Mouse (Mus musculus) ES-CJ7 (cell line): ENCODE measurements around the gene Car9.

Experiments used
- DNase-seq: peaks from one replicate; pipeline ENCODE4 v3.0.0; 2011; ENCODE audit warnings: low read depth, low spot score

The Car9 gene

GRCm38 (mm10) chr4:43506536-43507185 lies at the start of gene Car9:
Car9 (plus strand) TSS chr4:43506966.
- no peak for DNase-seq

GRCm38 (mm10) chr4:43457124-43457523 lies 49.6 kb upstream of the Car9 start:
- no peak for DNase-seq

GRCm38 (mm10) chr4:43463102-43463501 lies 43.7 kb upstream of the Car9 start:
- DNase-seq: no peak

GRCm38 (mm10) chr4:43465935-43466334 lies 40.8 kb upstream of the Car9 start:
- DNase-seq: no peak

- DNase-seq: no peak
These were observed 39.9 kb upstream of the Car9 start for GRCm38 (mm10) chr4:43466872-43467271.

GRCm38 (mm10) chr4:43470301-43470700 lies 36.5 kb upstream of the Car9 start:
- no peak for DNase-seq

- DNase-seq: no peak
These were observed 33.1 kb upstream of the Car9 start for GRCm38 (mm10) chr4:43473636-43474035.

GRCm38 (mm10) chr4:43476604-43477003 lies 30.2 kb upstream of the Car9 start:
- DNase-seq: peak; percentile 60

- peak; percentile 94 for DNase-seq
These were observed 28.8 kb upstream of the Car9 start for GRCm38 (mm10) chr4:43477857-43478533.

GRCm38 (mm10) chr4:43478534-43478858 lies 28.3 kb upstream of the Car9 start:
- no peak for DNase-seq

GRCm38 (mm10) chr4:43478906-43479832 lies 27.6 kb upstream of the Car9 start:
- DNase-seq: peak; percentile 61

GRCm38 (mm10) chr4:43480985-43481384 lies 25.8 kb upstream of the Car9 start:
- DNase-seq: no peak

- DNase-seq: no peak
These were observed 24.8 kb upstream of the Car9 start for GRCm38 (mm10) chr4:43481894-43482456.

GRCm38 (mm10) chr4:43482591-43482990 lies 24.2 kb upstream of the Car9 start:
- DNase-seq: no peak

- DNase-seq: no peak
These were observed 23.2 kb upstream of the Car9 start, which contains the start of gene Sit1 for GRCm38 (mm10) chr4:43483535-43484091. Sit1 (minus strand) TSS chr4:43483734.

- peak; percentile 70 for DNase-seq
These were observed 21.1 kb upstream of the Car9 start for GRCm38 (mm10) chr4:43485666-43486065.

GRCm38 (mm10) chr4:43489611-43490010 lies 17.2 kb upstream of the Car9 start:
- no peak for DNase-seq

GRCm38 (mm10) chr4:43490801-43491200 lies 16.0 kb upstream of the Car9 start:
- DNase-seq: no peak

- peak; percentile 55 for DNase-seq
These were observed 14.5 kb upstream of the Car9 start for GRCm38 (mm10) chr4:43492101-43492820.

GRCm38 (mm10) chr4:43492821-43493185 lies 14.0 kb upstream of the Car9 start, which contains the start of gene Ccdc107:
Ccdc107 (plus strand) TSS chr4:43492900.
- DNase-seq: peak; percentile 99
